Mouse (Mus musculus) hindbrain, embryonic 12.5 days (tissue): ENCODE results near the gene Ciart. TPM values are rescaled to one million over a fixed set of nuclear protein-coding genes. Genes with fewer than 3 reads are reported as not detected.
"Not testable (repeated sequence)": the region's sequence is repeated elsewhere in the genome, so short reads cannot be mapped to it uniquely, and the experiment has no call there.

Source experiments
- ATAC-seq: fragments of 200-750 bp; cut with Nextera tagmentation; 2 replicates; pipeline ENCODE4 v1.8.0; 2017; ENCODE audit warnings: moderate TSS enrichment; ENCODE audit not compliant: low FRiP score
- H3K27ac ChIP-seq: fragments of 300-500 bp; sonication (generic); 2 replicates; pipeline ENCODE4 v1.5.1; 2016; ENCODE audit warnings: mild to moderate bottlenecking
- H3K27me3 ChIP-seq: fragments of 300-500 bp; sonication (generic); 2 replicates; pipeline ENCODE4 v1.6.1; 2016; ENCODE audit warnings: mild to moderate bottlenecking
- H3K36me3 ChIP-seq: fragments of 300-500 bp; sonication (generic); 2 replicates; pipeline ENCODE4 v1.6.1; 2016; ENCODE audit warnings: mild to moderate bottlenecking
- H3K4me1 ChIP-seq: fragments of 300-500 bp; sonication (generic); 2 replicates; pipeline ENCODE4 v1.6.1; 2016
- H3K4me2 ChIP-seq: fragments of 300-500 bp; sonication (generic); replicated peaks from 2 replicates; pipeline ENCODE4 v1.6.1; 2016; ENCODE audit warnings: mild to moderate bottlenecking
- H3K4me3 ChIP-seq: fragments of 300-500 bp; sonication (generic); 2 replicates; pipeline ENCODE4 v1.5.1; 2016; ENCODE audit warnings: mild to moderate bottlenecking
- H3K9ac ChIP-seq: fragments of 300-500 bp; sonication (generic); 2 replicates; pipeline ENCODE4 v1.6.1; 2016; ENCODE audit warnings: mild to moderate bottlenecking, moderate library complexity
- H3K9me3 ChIP-seq: fragments of 300-500 bp; sonication (generic); replicated peaks from 2 replicates; pipeline ENCODE4 v1.6.1; 2016; ENCODE audit warnings: mild to moderate bottlenecking
- WGBS: fragments of 180-500 bp; shearing (Covaris S2); methylation state at CpG from one replicate; pipeline ENCODE4 v1.1.7; 2016; 5-methylcytosine and 5-hydroxymethylcytosine counted together
- polyA plus RNA-seq: library from polyadenylated mRNA; unstranded; fragments of >200 nt; fragmentation: Nextera tagmentation; extraction: Ambion mirVana; gene quantifications from 2 replicates; pipeline ENCODE4 v1.2.1, GENCODE M21; 2016

Ciart gene
- polyA plus RNA-seq: 4.0 and 7.7 TPM in 2 replicates

GRCm38 (mm10) chr3:95881979-95882815, at the start of gene Ciart:
Gene Ciart (minus strand): TSS chr3:95882251.
- under 1% methylated on average over 66 of the region's 66 CpGs for WGBS
- Histone ChIP-seq H3K27me3 (no peaks in the 10 kb centered on the region), H3K9me3 (no peaks in the 10 kb centered on the region), H3K4me3 (peak within 1 kb of the TSS; percentile 57), H3K4me1 (peaks cover 14% of the 10 kb centered on the region), H3K27ac (no peak within 1 kb of the TSS), H3K4me2 (peak within 1 kb of the TSS; percentile 95), H3K36me3 (no peaks in the 10 kb centered on the region), H3K9ac (peak within 1 kb of the TSS; percentile 48)
- ATAC-seq: peak; percentile 99

GRCm38 (mm10) chr3:95931471-95931870, 49.4 kb upstream of the Ciart start:
- no peak for ATAC-seq
- no peak overlapping the region for H3K4me2 ChIP-seq
- no peak overlapping the region for H3K27ac ChIP-seq
- H3K4me1 ChIP-seq: peaks cover 13% of the 10 kb centered on the region
- no peak overlapping the region for H3K9ac ChIP-seq
- H3K4me3 ChIP-seq: no peak overlapping the region
- peaks cover 27% of the 10 kb centered on the region for H3K36me3 ChIP-seq
- 85% methylated on average over 1 of the region's 1 CpGs for WGBS
- no peaks in the 10 kb centered on the region for H3K9me3 ChIP-seq
- H3K27me3 ChIP-seq: no peaks in the 10 kb centered on the region

- Histone ChIP-seq H3K27me3 (no peaks in the 10 kb centered on the region), H3K36me3 (peaks cover 24% of the 10 kb centered on the region), H3K27ac (peak overlapping the region; percentile 89), H3K9ac (peak overlapping the region; percentile 97), H3K4me3 (peak overlapping the region; percentile 93), H3K9me3 (no peaks in the 10 kb centered on the region), H3K4me2 (peak overlapping the region; percentile 70), H3K4me1 (peaks cover 13% of the 10 kb centered on the region)
- 5% methylated on average over 5 of the region's 5 CpGs for WGBS
- ATAC-seq: no peak
Measured at GRCm38 (mm10) chr3:95930471-95930789, 48.4 kb upstream of the Ciart start.

GRCm38 (mm10) chr3:95929581-95930470, 47.8 kb upstream of the Ciart start:
- Histone ChIP-seq H3K4me2 (peak overlapping the region; percentile 70), H3K4me1 (peaks cover 13% of the 10 kb centered on the region), H3K9me3 (no peaks in the 10 kb centered on the region), H3K27me3 (no peaks in the 10 kb centered on the region), H3K9ac (peak overlapping the region; percentile 97), H3K4me3 (peak overlapping the region; percentile 93), H3K36me3 (peaks cover 18% of the 10 kb centered on the region), H3K27ac (peak overlapping the region; percentile 89)
- 0% methylated on average over 93 of the region's 105 CpGs for WGBS
- peak; percentile 61 for ATAC-seq

GRCm38 (mm10) chr3:95928658-95929503, 46.8 kb upstream of the Ciart start, which contains the start of gene Anp32e:
Gene Anp32e (plus strand): TSS chr3:95929246.
- H3K36me3 ChIP-seq: peaks cover 10% of the 10 kb centered on the region
- H3K9me3 ChIP-seq: no peaks in the 10 kb centered on the region
- peak within 1 kb of the TSS; percentile 97 for H3K9ac ChIP-seq
- WGBS: under 1% methylated on average over 49 of the region's 49 CpGs
- H3K27me3 ChIP-seq: no peaks in the 10 kb centered on the region
- H3K4me2 ChIP-seq: peak within 1 kb of the TSS; percentile 70
- ATAC-seq: peak; percentile 100
- H3K4me1 ChIP-seq: peaks cover 13% of the 10 kb centered on the region
- peak within 1 kb of the TSS; percentile 89 for H3K27ac ChIP-seq
- H3K4me3 ChIP-seq: peak within 1 kb of the TSS; percentile 93

GRCm38 (mm10) chr3:95928261-95928657, 46.2 kb upstream of the Ciart start:
- ATAC-seq: no peak
- H3K9ac ChIP-seq: peak overlapping the region; percentile 50

GRCm38 (mm10) chr3:95925087-95925486, 43.0 kb upstream of the Ciart start:
- ATAC-seq: no peak
- 84% methylated on average over 5 of the region's 5 CpGs for WGBS

More at GRCm38 (mm10) chr3:95928261-95928657, 46.2 kb upstream of the Ciart start:
- H3K36me3 ChIP-seq: peaks cover 4% of the 10 kb centered on the region; the same call in 1 of the 2 replicates
- H3K4me1 ChIP-seq: peaks cover 13% of the 10 kb centered on the region
- H3K9me3 ChIP-seq: no peaks in the 10 kb centered on the region
- peak overlapping the region; percentile 85 for H3K27ac ChIP-seq
- no peaks in the 10 kb centered on the region for H3K27me3 ChIP-seq
- peak overlapping the region; percentile 63 for H3K4me2 ChIP-seq
- peak overlapping the region; percentile 93 for H3K4me3 ChIP-seq
- 72% methylated on average over 6 of the region's 6 CpGs for WGBS

GRCm38 (mm10) chr3:95924185-95924584, 42.1 kb upstream of the Ciart start:
- Histone ChIP-seq H3K4me1 (no peaks in the 10 kb centered on the region), H3K27ac (no peak overlapping the region), H3K4me2 (no peak overlapping the region), H3K4me3 (no peak overlapping the region), H3K27me3 (no peaks in the 10 kb centered on the region), H3K36me3 (no peaks in the 10 kb centered on the region), H3K9me3 (no peaks in the 10 kb centered on the region), H3K9ac (no peak overlapping the region)
- WGBS: 77% methylated on average over 4 of the region's 4 CpGs
- no peak for ATAC-seq

More at GRCm38 (mm10) chr3:95925087-95925486, 43.0 kb upstream of the Ciart start:
- Histone ChIP-seq H3K9me3 (no peaks in the 10 kb centered on the region), H3K27me3 (no peaks in the 10 kb centered on the region), H3K36me3 (no peaks in the 10 kb centered on the region), H3K4me1 (no peaks in the 10 kb centered on the region), H3K4me2 (no peak overlapping the region), H3K9ac (no peak overlapping the region), H3K4me3 (no peak overlapping the region), H3K27ac (no peak overlapping the region)

GRCm38 (mm10) chr3:95923429-95923828, 41.4 kb upstream of the Ciart start:
- H3K4me3 ChIP-seq, ATAC-seq, H3K27me3 ChIP-seq, H3K4me1 ChIP-seq, H3K27ac ChIP-seq, H3K4me2 ChIP-seq, H3K9ac ChIP-seq, H3K36me3 ChIP-seq, H3K9me3 ChIP-seq: not testable (repeated sequence)
- 94% methylated on average over 7 of the region's 7 CpGs for WGBS

- not testable (repeated sequence) for H3K4me3 ChIP-seq, H3K27me3 ChIP-seq, ATAC-seq, H3K4me2 ChIP-seq, H3K36me3 ChIP-seq, H3K9me3 ChIP-seq, H3K27ac ChIP-seq, H3K9ac ChIP-seq, H3K4me1 ChIP-seq
- 43% methylated on average over 2 of the region's 2 CpGs for WGBS
Measured at GRCm38 (mm10) chr3:95920532-95920931, 38.5 kb upstream of the Ciart start.

GRCm38 (mm10) chr3:95916760-95917159, 34.7 kb upstream of the Ciart start:
- no peaks in the 10 kb centered on the region for H3K4me1 ChIP-seq
- no peaks in the 10 kb centered on the region for H3K36me3 ChIP-seq
- no peak for ATAC-seq
- H3K27ac ChIP-seq: no peak overlapping the region
- no peak overlapping the region for H3K9ac ChIP-seq
- H3K9me3 ChIP-seq: no peaks in the 10 kb centered on the region
- no peaks in the 10 kb centered on the region for H3K27me3 ChIP-seq
- no peak overlapping the region for H3K4me3 ChIP-seq
- H3K4me2 ChIP-seq: no peak overlapping the region
- 81% methylated on average over 7 of the region's 7 CpGs for WGBS
